Mouse (Mus musculus) lung, postnatal 0 days (tissue): Measurements from ENCODE around the gene Cyp2t4.
A peak's percentile ranks its signal among the peaks of the same experiment; 100 is the strongest.

Experiments used
- CTCF ChIP-seq: IDR thresholded peaks from 2 replicates; pipeline ENCODE4 v1.5.1; 2016; ENCODE audit warnings: antibody characterized with exemption, mild to moderate bottlenecking
- EP300 ChIP-seq: IDR thresholded peaks from 2 replicates; pipeline ENCODE4 v1.6.1; 2016; ENCODE audit warnings: antibody characterized with exemption, mild to moderate bottlenecking, control low read depth

DNA sequence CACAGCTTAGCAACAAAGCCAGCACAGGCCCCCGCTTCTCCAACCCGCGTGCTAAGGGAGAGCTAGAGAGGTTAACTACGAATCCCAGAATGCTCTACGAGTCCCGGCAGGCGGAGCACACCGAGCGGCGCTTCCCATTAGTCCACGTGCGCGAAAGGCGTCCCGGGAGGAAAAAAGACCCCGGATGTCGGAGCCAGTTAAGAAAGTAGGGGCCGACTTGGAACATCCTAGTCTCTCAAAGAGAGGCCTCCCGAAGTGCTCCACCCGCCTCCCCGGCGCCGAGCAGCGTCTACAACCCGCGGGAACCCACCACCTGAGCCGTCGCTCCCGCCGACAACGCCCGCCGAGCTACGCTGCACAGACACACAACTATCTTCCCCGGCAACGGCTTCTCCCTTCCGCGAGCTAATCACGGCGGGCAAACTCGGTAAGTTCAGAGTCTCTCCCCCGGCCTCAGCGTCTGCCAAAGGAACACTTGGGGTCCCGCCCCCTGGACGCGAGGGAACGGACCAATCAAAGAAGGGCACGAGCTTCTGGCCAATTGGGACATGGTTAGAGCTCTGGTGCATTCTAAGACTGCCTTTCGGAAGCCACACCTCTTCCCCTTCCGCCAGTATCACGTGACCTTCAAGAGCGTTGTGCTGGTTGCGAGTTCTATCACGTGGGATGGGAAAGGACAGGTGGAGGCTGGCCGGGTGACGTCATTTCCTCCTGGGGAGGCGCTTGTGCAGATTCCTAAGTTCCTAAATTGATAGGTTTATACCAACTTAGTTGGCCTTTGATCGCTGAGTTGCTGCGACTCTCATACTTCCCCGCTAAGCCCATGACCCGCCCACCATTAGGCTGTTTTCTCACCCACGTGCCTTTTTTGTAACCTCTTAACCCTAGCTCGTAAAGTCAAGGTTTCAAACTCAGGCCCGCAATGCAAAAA, 42.4 kb downstream of the Cyp2t4 start, which contains the start of the genes BC024978 and Snrpa:
- TF ChIP-seq CTCF (peak; percentile 13; the same call in 1 of the 2 replicates), EP300 (peak; percentile 18)
